In the genomic region with DNA sequence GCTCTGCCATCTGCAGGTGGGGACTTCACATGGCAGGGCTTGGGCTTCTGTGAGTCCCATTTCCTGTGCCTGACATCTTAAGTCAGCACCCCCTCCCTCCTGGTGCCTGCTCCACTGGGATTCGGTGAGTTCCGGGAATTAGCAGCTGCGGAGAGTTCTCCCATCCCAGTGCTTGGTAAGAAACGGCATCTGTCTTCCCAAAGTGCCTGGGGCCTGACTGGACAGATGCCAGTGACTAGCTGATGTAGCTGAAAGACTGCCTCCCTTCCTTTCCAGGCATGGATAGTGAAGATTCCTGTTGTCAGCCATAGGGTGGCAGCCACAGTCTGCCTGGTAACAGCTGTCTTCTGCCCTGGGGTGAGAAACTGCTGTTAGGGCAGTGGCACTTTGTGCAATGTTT, we compare ENCODE assay signal across 11 mouse cellular contexts. TPM values are rescaled to one million over a fixed set of nuclear protein-coding genes. Genes with fewer than 3 reads are reported as not detected.
A peak's percentile ranks its signal among the peaks of the same experiment; 100 is the strongest.
DNase-seq lines count a peak whose midpoint lies in the region; ATAC-seq and TF ChIP-seq lines count a peak whose summit lies in the region.
"Had no signal": no experiment of that assay in that cellular context is flagged by ENCODE, and none has a peak within 500 bp of the region (broad histone marks: within the 10 kb centered on the region; RNA-seq: fewer than 3 reads in every experiment).

No protein-coding gene starts in this region.

- TF ChIP-seq EP300 in heart, adult 2 months (IDR thresholded peaks at IDR 0.05; ENCODE audit: insufficient read depth, low read depth, low read length), result no peak

- peak; percentile 28 for TF ChIP-seq CTCF in heart, adult 2 months (IDR thresholded peaks at IDR 0.05)

- H3K36me3 ChIP-seq in heart, adult 2 months (ENCODE audit: control insufficient read depth, insufficient read depth, low read length), result no peaks in the 10 kb centered on the region
- no peaks in the 10 kb centered on the region for H3K36me3 ChIP-seq in heart, embryonic 11.5 days (ENCODE audit: control insufficient read depth, insufficient read depth, low read length)

- intact Hi-C loops in heart, adult 2 months (cut with DNase I), result no loop called here

- TF ChIP-seq POLR2A in heart, adult 2 months (IDR thresholded peaks at IDR 0.05; ENCODE audit: insufficient read depth, low read depth, low read length), result no peak

- H3K4me2 ChIP-seq in heart, embryonic 11.5 days, result no peak overlapping the region

- no peak for ATAC-seq in heart, embryonic 11.5 days (replicated peaks; ENCODE audit: insufficient number of reproducible peaks, low FRiP score, low TSS enrichment)
- ATAC-seq in megakaryocyte, adult 5-6 weeks (ENCODE audit: poor library complexity, severe bottlenecking), result no peak

- no peaks in the 10 kb centered on the region for H3K79me2 ChIP-seq in heart, adult 2 months (replicated peaks; ENCODE audit: control insufficient read depth, insufficient read depth, low read length)

- no peak overlapping the region for H3K4me3 ChIP-seq in heart, adult 2 months
- no peak overlapping the region for H3K4me3 ChIP-seq in heart, embryonic 11.5 days (ENCODE audit: low read depth, low read length)
- H3K4me3 ChIP-seq: myocyte had no signal

- no peak overlapping the region for H3K9ac ChIP-seq in heart, adult 2 months (ENCODE audit: low read depth, low read length)
- H3K9ac ChIP-seq in heart, embryonic 11.5 days (ENCODE audit: low read depth, low read length), result no peak overlapping the region

- H3K27me3 ChIP-seq in heart, adult 2 months (ENCODE audit: control insufficient read depth, insufficient read depth, low read length), result peaks cover 5% of the 10 kb centered on the region
- H3K27me3 ChIP-seq in heart, embryonic 11.5 days (ENCODE audit: control insufficient read depth, insufficient read depth, low read length), result peaks cover 53% of the 10 kb centered on the region

- no peak for DNase-seq in heart, adult 2 months
- DNase-seq in adipocyte (ENCODE audit: low spot score), result peak; percentile 71
- peak; percentile 81 to 84 for DNase-seq in frontal cortex, adult 2 months (ENCODE audit: extremely low spot score in 1 of 2, low spot score in 1 of 2)
- peak; percentile 53 for DNase-seq in lung, postnatal 10 days
- DNase-seq in urinary bladder, adult 18-20 months (ENCODE audit: low spot score in 2 of 2), result no peak
- no peak for DNase-seq in spleen, postnatal 10 days (ENCODE audit: low spot score in 2 of 2)

- 7% methylated on average over 4 of the region's 4 CpGs for WGBS in heart, adult 2 months
- 15% methylated on average over 4 of the region's 4 CpGs for WGBS in heart, embryonic 11.5 days (ENCODE audit: insufficient replicate concordance)

- no peaks in the 10 kb centered on the region; the same call in 1 of the 2 replicates for H3K4me1 ChIP-seq in heart, adult 2 months (ENCODE audit: control insufficient read depth, insufficient read depth, low read length)
- H3K4me1 ChIP-seq in heart, embryonic 11.5 days (ENCODE audit: control insufficient read depth, insufficient read depth, low read length), result no peaks in the 10 kb centered on the region; the same call in 1 of the 2 replicates

- H3K9me3 ChIP-seq in heart, embryonic 11.5 days (replicated peaks; ENCODE audit: control insufficient read depth, low read length), result no peaks in the 10 kb centered on the region

- no peak overlapping the region for H3K27ac ChIP-seq in heart, adult 2 months
- no peak overlapping the region for H3K27ac ChIP-seq in heart, embryonic 11.5 days (ENCODE audit: low read depth, low read length)

RNA-seq across cellular contexts. Expression of a gene that starts 1.9 kb away (rescaled TPM):
- total RNA-seq in heart, adult 2 months (2021), result under 1 TPM; 0.55 to 0.66 TPM
- polyA plus RNA-seq in heart, adult 2 months (2012; rRNA removed), result 0.92 and 0.97 TPM in 2 replicates
- 0.04 TPM in 1 of 2 replicates, not detected in the other for polyA plus RNA-seq in heart, embryonic 11.5 days (2014; fragmentation: Nextera tagmentation; extraction: Ambion mirVana)
- 183 and 221 TPM in 2 replicates for polyA plus RNA-seq in frontal cortex, adult 2 months (2012; rRNA removed)
- not detected in 2 replicates for total RNA-seq in megakaryocyte, adult 5-6 weeks (2015)
- not detected in 2 replicates for total RNA-seq in megakaryocyte, adult 5-6 weeks (2017)
- polyA plus RNA-seq: myocyte had no signal

RNA-seq across cellular contexts. Expression of a gene that starts 18.4 kb away (rescaled TPM):
- total RNA-seq in heart, adult 2 months (2021), result not detected
- polyA plus RNA-seq in heart, adult 2 months (2012; rRNA removed), result not detected in 2 replicates
- not detected in 2 replicates for polyA plus RNA-seq in heart, embryonic 11.5 days (2014; fragmentation: Nextera tagmentation; extraction: Ambion mirVana)
- not detected in 2 replicates for polyA plus RNA-seq in frontal cortex, adult 2 months (2012; rRNA removed)
- total RNA-seq in megakaryocyte, adult 5-6 weeks (2015), result not detected in 2 replicates
- total RNA-seq in megakaryocyte, adult 5-6 weeks (2017), result not detected in 2 replicates
- polyA plus RNA-seq: embryonic facial prominence, embryonic 11.5 days; large intestine, adult 2 months; myocyte had no signal

RNA-seq across cellular contexts. Expression of a gene that starts 42.5 kb away (rescaled TPM):
- not detected for total RNA-seq in heart, adult 2 months (2021)
- not detected in 2 replicates for polyA plus RNA-seq in heart, adult 2 months (2012; rRNA removed)
- polyA plus RNA-seq in heart, embryonic 11.5 days (2014; fragmentation: Nextera tagmentation; extraction: Ambion mirVana), result not detected in 2 replicates
- polyA plus RNA-seq in frontal cortex, adult 2 months (2012; rRNA removed), result not detected in 2 replicates
- not detected in 2 replicates for total RNA-seq in megakaryocyte, adult 5-6 weeks (2015)
- total RNA-seq in megakaryocyte, adult 5-6 weeks (2017), result not detected in 2 replicates
- polyA plus RNA-seq: embryonic facial prominence, embryonic 11.5 days; myocyte had no signal

RNA-seq across cellular contexts. Expression of a gene that starts 49.8 kb away (rescaled TPM):
- total RNA-seq in heart, adult 2 months (2021), result not detected
- not detected in 2 replicates for polyA plus RNA-seq in heart, adult 2 months (2012; rRNA removed)
- not detected in 2 replicates for polyA plus RNA-seq in heart, embryonic 11.5 days (2014; fragmentation: Nextera tagmentation; extraction: Ambion mirVana)
- not detected in 2 replicates for polyA plus RNA-seq in frontal cortex, adult 2 months (2012; rRNA removed)
- not detected in 2 replicates for total RNA-seq in megakaryocyte, adult 5-6 weeks (2015)
- total RNA-seq in megakaryocyte, adult 5-6 weeks (2017), result not detected in 2 replicates
- polyA plus RNA-seq: embryonic facial prominence, embryonic 11.5 days; large intestine, adult 2 months; myocyte had no signal

Comparison
In these comparisons a context has a peak if more than half of its experiments do, and no peak if none do; other contexts are left out.
1. DNase-seq: peak in adipocyte (single experiment), frontal cortex, adult 2 months (2 of 2) and lung, postnatal 10 days (single experiment); none in heart, adult 2 months (0 of 2), urinary bladder, adult 18-20 months (0 of 2) and spleen, postnatal 10 days (0 of 2).
2. RNA of a gene that starts 1.9 kb away (polyA plus RNA-seq): 183 to 221 TPM in frontal cortex, adult 2 months; 0.92 to 0.97 TPM in heart, adult 2 months and 0.04 TPM in heart, embryonic 11.5 days; every median in the first group is over 10 times any median in the second.